Mouse (Mus musculus): Measurements from ENCODE around the gene Cps1.
A peak's percentile ranks its signal among the peaks of the same experiment; 100 is the strongest.

Gene Cps1

GRCm38 (mm10) chr1:67122797-67123196 is at the start of gene Cps1:
Cps1 (plus strand) TSS chr1:67123026.
- no peak for DNase-seq (ENCODE audit: low spot score)

GRCm38 (mm10) chr1:67077739-67078138 is 45.1 kb upstream of the Cps1 start:
- DNase-seq (ENCODE audit: low spot score): no peak

GRCm38 (mm10) chr1:67078666-67079065 is 44.2 kb upstream of the Cps1 start:
- no peak for DNase-seq (ENCODE audit: low spot score)

- DNase-seq (ENCODE audit: low spot score): no peak
Measured at GRCm38 (mm10) chr1:67079146-67079545, 43.7 kb upstream of the Cps1 start.

- DNase-seq (ENCODE audit: low spot score): no peak
Measured at GRCm38 (mm10) chr1:67092473-67092872, 30.4 kb upstream of the Cps1 start.

DNA sequence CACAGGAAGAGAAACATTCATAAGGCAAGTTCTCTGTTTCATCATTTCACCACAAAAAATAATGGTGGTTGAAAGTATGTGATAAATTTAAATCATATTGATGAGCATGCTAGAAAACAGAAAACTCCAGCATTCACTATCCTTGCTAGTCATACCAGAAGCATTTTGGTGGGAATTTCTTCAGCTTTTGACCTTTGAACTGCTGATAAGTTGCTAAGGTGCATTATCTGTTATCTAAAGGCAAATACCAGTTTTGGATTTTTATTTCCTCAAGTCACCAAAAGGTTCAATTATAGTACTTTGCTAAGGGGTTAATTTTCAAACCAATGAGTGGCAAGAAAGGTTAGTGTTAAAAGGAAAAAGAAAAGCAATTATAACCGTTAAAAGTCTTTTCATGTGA is 23.6 kb upstream of the Cps1 start:
- DNase-seq (ENCODE audit: low spot score): no peak

DNA sequence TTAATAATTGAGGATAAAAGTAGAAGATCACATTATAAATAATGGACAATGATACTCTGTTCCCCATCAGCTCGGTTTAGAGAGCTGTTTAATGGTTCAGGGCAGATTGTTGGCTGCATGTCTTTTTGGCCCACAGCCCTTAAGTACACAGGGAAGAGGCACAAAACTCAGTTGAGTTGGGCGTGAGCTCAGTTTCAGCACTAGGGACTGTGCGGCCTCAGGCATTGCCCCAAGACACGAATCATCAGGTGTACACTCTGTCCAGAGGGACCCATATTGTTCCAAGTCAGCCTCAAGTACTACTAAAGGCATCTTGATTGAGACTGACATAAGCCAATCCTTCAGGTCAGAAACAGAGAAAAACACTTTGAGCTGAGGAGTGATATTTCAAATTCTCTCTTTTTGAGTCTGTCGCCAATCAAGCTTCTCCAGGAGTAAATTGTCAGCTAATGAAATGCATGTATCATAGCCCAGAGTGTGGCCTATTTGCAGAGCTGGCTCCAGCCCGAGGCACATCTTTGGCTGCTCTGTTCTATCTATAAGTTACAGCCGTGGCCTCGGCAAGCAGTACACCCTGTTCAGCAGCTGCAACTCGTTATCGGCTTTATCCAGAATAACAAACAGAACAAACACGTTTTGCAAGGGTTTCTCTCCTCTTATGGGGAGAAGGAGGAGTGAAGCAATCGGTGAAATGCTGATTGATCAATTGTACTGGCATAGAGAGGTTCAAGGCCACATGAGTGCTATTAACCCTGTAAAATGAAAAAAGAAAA is 19.2 kb upstream of the Cps1 start:
- DNase-seq (ENCODE audit: low spot score): no peak

GRCm38 (mm10) chr1:67111621-67112298 is 11.1 kb upstream of the Cps1 start:
- no peak for DNase-seq (ENCODE audit: low spot score)

GRCm38 (mm10) chr1:67113343-67114030 is 9.3 kb upstream of the Cps1 start:
- no peak for DNase-seq (ENCODE audit: low spot score)

- DNase-seq (ENCODE audit: low spot score): no peak
Measured at GRCm38 (mm10) chr1:67116571-67116970, 6.3 kb upstream of the Cps1 start.

DNA sequence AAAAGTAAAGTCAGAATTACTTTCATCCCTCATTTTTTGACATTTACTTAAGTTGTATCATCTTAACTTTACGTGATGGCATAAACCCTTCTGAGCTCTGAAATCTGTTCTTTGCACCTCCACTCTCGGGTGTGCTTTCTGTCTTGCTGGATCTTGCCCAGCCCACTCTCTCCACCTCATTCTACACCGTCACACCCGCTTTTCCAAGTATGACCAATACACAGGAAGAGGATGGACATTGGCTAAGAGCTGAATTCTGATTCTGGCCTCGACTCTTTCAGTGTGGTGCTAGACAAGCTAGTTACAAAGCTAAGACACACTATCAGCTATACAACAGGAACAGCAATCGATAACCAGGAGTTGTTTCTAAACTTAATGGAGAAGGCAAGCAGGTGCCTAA is 5.0 kb upstream of the Cps1 start:
- DNase-seq (ENCODE audit: low spot score): no peak

DNA sequence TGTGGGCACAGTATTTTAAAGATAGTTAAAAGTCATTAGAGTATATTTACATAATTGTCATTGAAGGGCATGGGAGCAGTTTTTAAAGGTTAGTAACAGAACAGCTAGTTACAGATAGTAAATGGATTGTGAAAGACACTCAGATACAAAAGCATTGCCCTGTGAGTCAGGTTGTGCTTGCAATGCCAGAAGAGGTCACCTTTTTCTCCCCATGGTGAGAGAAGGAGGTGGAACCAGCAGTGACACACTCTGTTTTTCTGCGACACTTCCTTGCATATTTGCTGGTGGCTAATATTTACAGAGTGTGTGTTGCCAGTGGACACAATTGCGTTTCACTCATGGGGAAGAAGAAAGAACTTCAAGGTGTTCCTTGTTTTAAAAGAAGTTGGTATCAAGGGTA is 2.6 kb downstream of the Cps1 start:
- no peak for DNase-seq (ENCODE audit: low spot score)

DNA sequence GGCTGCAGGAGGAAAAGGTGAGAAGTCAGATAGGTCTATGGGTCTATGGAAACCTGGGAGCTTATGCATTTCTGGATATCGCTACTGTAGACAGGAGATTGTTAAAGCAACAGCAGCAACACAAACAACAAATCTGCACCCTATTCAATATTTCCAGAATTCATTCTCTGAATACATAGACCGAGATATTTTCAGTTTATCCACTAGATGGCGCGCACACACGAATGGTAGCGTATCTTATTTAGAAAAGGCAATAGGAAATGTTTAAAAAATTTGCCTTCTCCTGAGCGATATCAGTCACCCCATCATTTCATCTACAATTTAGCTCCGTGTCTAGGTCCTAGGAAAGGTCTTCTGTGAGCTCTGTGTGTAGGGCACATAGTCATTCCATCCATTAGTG is 21.1 kb downstream of the Cps1 start:
- DNase-seq (ENCODE audit: low spot score): no peak

- DNase-seq (ENCODE audit: low spot score): no peak
Measured at GRCm38 (mm10) chr1:67151246-67151645, 28.4 kb downstream of the Cps1 start.

DNA sequence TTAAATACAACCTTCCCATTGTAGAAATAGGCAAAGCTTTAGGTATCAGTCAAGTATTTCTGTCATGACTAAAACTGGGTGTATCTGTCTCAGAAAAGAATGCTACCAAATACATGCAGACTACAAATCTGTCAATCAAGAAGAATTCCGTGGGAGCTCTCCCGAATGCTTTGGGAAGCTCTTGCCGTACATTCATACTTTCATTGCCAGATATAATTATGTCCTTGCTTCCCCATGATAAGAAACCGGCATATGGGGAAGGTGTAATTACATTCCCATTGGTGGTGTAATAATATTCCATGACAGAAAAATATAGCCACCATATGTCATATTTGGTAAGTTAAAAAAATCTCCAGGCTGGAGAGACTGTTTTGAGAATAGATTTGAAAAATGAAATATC is 44.5 kb downstream of the Cps1 start:
- no peak for DNase-seq (ENCODE audit: low spot score)

- peak; percentile 42 for DNase-seq (ENCODE audit: low spot score)
Measured at GRCm38 (mm10) chr1:67181165-67181564, 58.3 kb downstream of the Cps1 start.

GRCm38 (mm10) chr1:67182201-67182600 is 59.4 kb downstream of the Cps1 start:
- DNase-seq (ENCODE audit: low spot score): no peak

- DNase-seq (ENCODE audit: low spot score): no peak
Measured at GRCm38 (mm10) chr1:67183532-67183931, 60.7 kb downstream of the Cps1 start.

DNA sequence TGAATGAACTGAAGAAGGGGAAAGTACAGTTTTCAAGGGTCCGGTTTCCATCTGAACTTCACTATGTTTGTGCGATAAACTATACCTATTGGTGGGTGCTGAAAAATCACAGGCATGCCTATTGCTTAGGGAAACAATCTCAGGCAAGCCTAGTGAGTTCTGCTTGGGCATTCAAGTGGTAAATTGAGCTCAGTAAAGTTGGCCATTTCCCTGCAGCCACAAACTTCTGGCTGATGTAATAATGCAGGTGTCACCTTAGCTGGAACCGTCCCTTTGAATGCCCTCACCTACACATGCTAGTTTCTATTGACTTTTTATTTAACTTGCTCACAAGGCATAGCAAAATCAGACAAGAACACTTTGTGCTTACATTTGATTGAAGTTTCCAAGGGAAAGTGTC is 61.3 kb downstream of the Cps1 start:
- no peak for DNase-seq (ENCODE audit: low spot score)

- no peak for DNase-seq (ENCODE audit: low spot score)
Measured at GRCm38 (mm10) chr1:67197335-67197734, 74.5 kb downstream of the Cps1 start.

DNA sequence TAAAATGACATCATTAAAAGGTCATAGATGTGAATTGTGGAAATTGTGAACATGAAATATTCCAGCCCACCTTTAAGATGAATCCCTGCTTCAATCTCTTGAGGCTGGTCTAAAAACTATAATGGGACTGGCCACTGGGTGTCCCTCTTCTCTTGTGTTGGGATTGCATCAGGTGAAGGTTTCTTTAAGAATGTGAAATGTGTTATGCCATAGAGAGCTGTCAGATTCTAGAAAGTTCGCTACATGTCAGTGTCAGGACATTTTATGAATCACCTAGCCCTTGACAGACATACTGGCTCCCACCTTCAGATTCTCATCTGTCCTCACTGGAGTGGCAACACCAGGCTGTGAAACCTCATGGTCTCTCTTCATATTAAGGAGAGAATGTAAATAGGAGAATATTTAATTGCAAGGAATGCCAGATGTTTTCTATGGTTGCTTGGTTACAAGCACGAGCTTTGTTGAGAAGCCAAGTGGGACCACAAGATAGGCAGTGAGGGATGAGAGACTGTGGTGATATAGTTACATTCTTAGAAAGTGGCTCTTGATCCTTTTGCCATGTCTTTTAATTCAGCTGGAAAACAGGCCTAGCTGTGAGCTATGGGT is 95.6 kb downstream of the Cps1 start:
- no peak for DNase-seq (ENCODE audit: low spot score)

- no peak for DNase-seq (ENCODE audit: low spot score)
Measured at GRCm38 (mm10) chr1:67223666-67224065, 100.8 kb downstream of the Cps1 start.

GRCm38 (mm10) chr1:67234861-67235260 is 112.0 kb downstream of the Cps1 start:
- DNase-seq (ENCODE audit: low spot score): no peak
